Comparison of ENCODE assay signal across 22 mouse cellular contexts in genomic region chr13:114235892-114236291, GRCm38 (mm10).
DNase-seq lines count a peak whose midpoint lies in the region; ATAC-seq lines count a peak whose summit lies in the region.
"Had no signal": no experiment of that assay in that cellular context is flagged by ENCODE, and none has a peak within 500 bp of the region (broad histone marks: within the 10 kb centered on the region; RNA-seq: fewer than 3 reads in every experiment).

No protein-coding gene starts in this region.

- DNase-seq in frontal cortex, postnatal 10 days (ENCODE audit: low spot score in 2 of 2) = no peak
- peak; percentile 9 for DNase-seq in right cerebral cortex, adult 18-20 months
- DNase-seq in right cerebral cortex, postnatal 10 days (ENCODE audit: low spot score in 2 of 2) = no peak
- peak; percentile 31 for DNase-seq in brain, adult 2 months (ENCODE audit: low read depth, low spot score)
- no peak for DNase-seq in kidney, postnatal 25 days
- DNase-seq: adrenal gland, adult 8-10 months; adrenal gland, postnatal 14 days; adrenal gland, postnatal 36 days; B cell, adult 2 months; cerebellum, adult 11 months; cerebellum, adult 18-20 months; cerebellum, adult 8-10 months; cerebellum, adult 9-11 months; cerebellum, postnatal 14 days; cerebellum, postnatal 36 days; embryo, embryonic 11 days had no signal

- peak; percentile 93 for ATAC-seq in frontal cortex, adult (ENCODE audit: low TSS enrichment)
- ATAC-seq: activated CD4-positive, CD25-positive, alpha-beta regulatory T cell, adult 4 months; CD4-positive, CD25-positive, alpha-beta regulatory T cell, adult 4 months; forebrain, embryonic 14.5 days; forebrain, embryonic 16.5 days; Patski had no signal

Comparison
In these comparisons a context has a peak if more than half of its experiments do, and no peak if none do; other contexts are left out.
1. DNase-seq: peak in right cerebral cortex, adult 18-20 months (single experiment) and brain, adult 2 months (single experiment); none in frontal cortex, postnatal 10 days (0 of 2), right cerebral cortex, postnatal 10 days (0 of 2) and kidney, postnatal 25 days (0 of 2).